Mouse (Mus musculus): ENCODE results near the gene Insm2. TPM values are rescaled to one million over a fixed set of nuclear protein-coding genes. Genes with fewer than 3 reads are reported as not detected.
A peak's percentile ranks its signal among the peaks of the same experiment; 100 is the strongest.

Gene Insm2
- polyA plus RNA-seq, 1 experiment, result 0.03 TPM

DNA sequence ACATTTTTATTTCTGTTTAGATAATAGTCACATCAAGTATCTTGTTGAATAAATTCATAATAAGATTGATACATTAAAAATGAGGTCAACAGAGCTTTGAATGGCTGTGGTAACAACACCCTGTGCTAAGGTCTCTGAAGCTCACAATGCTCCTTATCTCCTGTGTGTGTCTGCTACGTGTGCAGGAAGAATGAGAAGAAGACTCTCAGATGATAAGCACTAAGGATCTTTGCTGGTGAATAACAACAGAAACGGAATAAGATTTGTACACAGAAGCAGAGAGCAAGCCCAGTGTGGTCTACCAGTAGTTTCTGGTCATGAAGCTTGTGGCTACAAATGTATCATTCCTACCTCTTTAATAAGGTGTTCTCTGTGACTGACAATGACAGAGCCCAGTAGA is 11.6 kb downstream of the Insm2 start:
- no peaks in the 10 kb centered on the region for H3K4me1 ChIP-seq (ENCODE audit: control insufficient read depth, insufficient read depth, low read length)
- no peak overlapping the region for H3K27ac ChIP-seq (ENCODE audit: insufficient read depth, low read length)
- 88% methylated on average over 2 of the region's 2 CpGs for WGBS
- H3K4me3 ChIP-seq (replicated peaks; ENCODE audit: insufficient read depth, low read depth, low read length), result no peak overlapping the region
- DNase-seq, result no peak
- no peaks in the 10 kb centered on the region for H3K27me3 ChIP-seq (ENCODE audit: control insufficient read depth, insufficient read depth, low read length)
- TF ChIP-seq POLR2A (IDR thresholded peaks at IDR 0.05; ENCODE audit: borderline replicate concordance, insufficient read depth, low read length) (no peak), CTCF (IDR thresholded peaks at IDR 0.05; ENCODE audit: borderline replicate concordance, insufficient read depth, low read depth, low read length) (no peak)

DNA sequence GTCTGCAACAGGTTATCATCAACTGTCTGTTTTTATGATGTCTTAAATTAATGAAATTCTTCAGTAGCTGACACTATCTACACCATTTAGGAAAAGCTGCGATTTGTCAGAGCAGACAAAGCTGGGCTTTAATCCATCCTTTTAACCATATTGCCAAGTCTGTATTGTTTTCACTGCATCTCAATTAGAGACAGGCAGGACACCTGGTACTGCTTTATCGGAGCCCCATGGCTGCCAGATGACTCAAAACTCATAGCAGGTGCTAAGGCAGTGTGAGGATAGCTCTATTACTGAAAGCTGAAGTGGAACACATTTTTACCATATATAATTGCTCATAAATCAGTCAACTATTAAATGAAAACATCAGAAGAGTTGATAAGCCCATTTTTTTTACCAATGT is 21.1 kb downstream of the Insm2 start:
- Histone ChIP-seq H3K4me3 (replicated peaks; ENCODE audit: insufficient read depth, low read depth, low read length) (no peak overlapping the region), H3K27me3 (ENCODE audit: control insufficient read depth, insufficient read depth, low read length) (no peaks in the 10 kb centered on the region), H3K27ac (ENCODE audit: insufficient read depth, low read length) (no peak overlapping the region), H3K4me1 (ENCODE audit: control insufficient read depth, insufficient read depth, low read length) (no peaks in the 10 kb centered on the region; the same call in 1 of the 2 replicates)
- DNase-seq, result peak in 1 of 2 experiments; percentile 41
- TF ChIP-seq CTCF (IDR thresholded peaks at IDR 0.05; ENCODE audit: borderline replicate concordance, insufficient read depth, low read depth, low read length) (no peak), POLR2A (IDR thresholded peaks at IDR 0.05; ENCODE audit: borderline replicate concordance, insufficient read depth, low read length) (no peak)
- 15% methylated on average over 2 of the region's 2 CpGs for WGBS

DNA sequence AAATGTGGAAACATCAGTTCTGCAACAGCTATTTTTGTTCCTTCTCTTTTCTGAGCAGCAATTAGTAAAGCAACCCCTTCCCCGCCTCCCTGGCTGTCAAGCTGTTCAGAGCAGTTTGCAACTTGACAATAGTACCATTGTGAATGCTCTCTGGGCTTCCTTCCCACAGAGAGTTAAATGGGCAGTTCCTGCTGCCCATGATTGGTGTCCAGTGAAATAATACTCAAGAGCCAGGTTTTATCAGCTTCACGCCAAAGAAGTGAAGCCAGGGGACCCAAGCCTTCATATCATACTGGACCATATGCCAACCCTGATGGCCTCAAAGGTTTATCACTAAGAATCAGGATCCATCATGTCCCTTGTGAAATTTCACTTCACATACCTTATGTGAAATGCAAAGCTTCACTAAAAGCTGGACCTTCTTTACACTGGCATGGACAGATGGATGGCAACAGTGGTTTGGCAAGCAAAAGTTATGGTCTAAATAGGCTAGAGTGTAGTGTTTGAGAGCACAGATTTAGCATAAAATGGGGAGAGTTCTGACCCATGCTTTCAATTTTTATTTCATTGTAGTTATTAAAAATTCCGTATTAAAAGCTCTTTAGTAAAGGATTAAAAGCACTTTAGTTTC is 23.5 kb downstream of the Insm2 start:
- Histone ChIP-seq H3K27ac (ENCODE audit: insufficient read depth, low read length) (no peak overlapping the region), H3K4me1 (ENCODE audit: control insufficient read depth, insufficient read depth, low read length) (no peaks in the 10 kb centered on the region; the same call in 1 of the 2 replicates), H3K27me3 (ENCODE audit: control insufficient read depth, insufficient read depth, low read length) (no peaks in the 10 kb centered on the region), H3K4me3 (replicated peaks; ENCODE audit: insufficient read depth, low read depth, low read length) (no peak overlapping the region)
- 51% methylated on average over 3 of the region's 3 CpGs for WGBS
- TF ChIP-seq POLR2A (IDR thresholded peaks at IDR 0.05; ENCODE audit: borderline replicate concordance, insufficient read depth, low read length) (no peak), CTCF (IDR thresholded peaks at IDR 0.05; ENCODE audit: borderline replicate concordance, insufficient read depth, low read depth, low read length) (no peak)
- DNase-seq, result no peak

DNA sequence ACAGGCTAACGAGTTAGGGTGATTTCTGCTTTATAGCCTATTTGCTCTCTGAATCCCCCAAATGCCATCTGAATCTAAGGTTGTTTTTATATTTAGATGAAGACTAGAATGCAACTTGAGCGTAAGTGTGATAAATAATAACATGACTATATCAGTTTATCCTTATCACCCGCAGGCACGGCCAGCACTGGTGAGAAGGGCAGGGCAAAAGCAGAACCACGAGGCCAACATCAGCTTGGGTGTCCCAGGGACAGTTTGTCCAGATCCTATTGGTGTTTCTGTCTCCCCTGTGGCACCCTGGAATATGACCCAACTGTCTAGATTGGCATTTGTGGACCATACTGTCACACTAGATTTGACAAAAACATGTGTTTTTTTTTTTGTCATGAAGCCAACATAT is 24.0 kb downstream of the Insm2 start:
- TF ChIP-seq CTCF (IDR thresholded peaks at IDR 0.05; ENCODE audit: borderline replicate concordance, insufficient read depth, low read depth, low read length), result no peak
- no peak for TF ChIP-seq POLR2A (IDR thresholded peaks at IDR 0.05; ENCODE audit: borderline replicate concordance, insufficient read depth, low read length)
- Histone ChIP-seq H3K4me3 (replicated peaks; ENCODE audit: insufficient read depth, low read depth, low read length) (no peak overlapping the region), H3K27ac (ENCODE audit: insufficient read depth, low read length) (no peak overlapping the region), H3K27me3 (ENCODE audit: control insufficient read depth, insufficient read depth, low read length) (no peaks in the 10 kb centered on the region), H3K4me1 (ENCODE audit: control insufficient read depth, insufficient read depth, low read length) (no peaks in the 10 kb centered on the region; the same call in 1 of the 2 replicates)
- no peak for DNase-seq
- WGBS, result 66% methylated on average over 5 of the region's 5 CpGs

DNA sequence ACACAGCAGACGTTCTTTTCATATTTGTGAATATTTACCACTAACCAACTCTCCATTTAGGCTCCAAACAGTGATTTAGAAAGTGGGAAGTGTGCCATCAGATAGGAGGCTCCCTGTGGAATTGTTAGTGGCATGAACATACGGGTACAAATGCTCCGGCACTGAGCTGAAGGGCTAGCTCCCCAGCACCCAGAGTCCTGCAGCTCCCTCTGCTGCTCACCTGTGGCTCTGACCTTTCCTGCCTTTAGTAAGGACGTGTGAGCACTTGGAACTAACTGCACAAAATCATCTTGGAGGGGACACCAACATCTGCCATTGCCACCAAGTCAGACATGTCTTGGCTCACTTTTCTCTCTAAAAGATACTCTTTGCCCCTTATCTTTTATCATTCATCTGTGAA is 27.5 kb downstream of the Insm2 start:
- Histone ChIP-seq H3K27me3 (ENCODE audit: control insufficient read depth, insufficient read depth, low read length) (no peaks in the 10 kb centered on the region), H3K4me3 (replicated peaks; ENCODE audit: insufficient read depth, low read depth, low read length) (no peak overlapping the region), H3K4me1 (ENCODE audit: control insufficient read depth, insufficient read depth, low read length) (no peaks in the 10 kb centered on the region; the same call in 1 of the 2 replicates), H3K27ac (ENCODE audit: insufficient read depth, low read length) (no peak overlapping the region)
- WGBS, result 56% methylated on average over 4 of the region's 4 CpGs
- TF ChIP-seq POLR2A (IDR thresholded peaks at IDR 0.05; ENCODE audit: borderline replicate concordance, insufficient read depth, low read length), result no peak
- TF ChIP-seq CTCF (IDR thresholded peaks at IDR 0.05; ENCODE audit: borderline replicate concordance, insufficient read depth, low read depth, low read length), result no peak
- DNase-seq, result no peak

DNA sequence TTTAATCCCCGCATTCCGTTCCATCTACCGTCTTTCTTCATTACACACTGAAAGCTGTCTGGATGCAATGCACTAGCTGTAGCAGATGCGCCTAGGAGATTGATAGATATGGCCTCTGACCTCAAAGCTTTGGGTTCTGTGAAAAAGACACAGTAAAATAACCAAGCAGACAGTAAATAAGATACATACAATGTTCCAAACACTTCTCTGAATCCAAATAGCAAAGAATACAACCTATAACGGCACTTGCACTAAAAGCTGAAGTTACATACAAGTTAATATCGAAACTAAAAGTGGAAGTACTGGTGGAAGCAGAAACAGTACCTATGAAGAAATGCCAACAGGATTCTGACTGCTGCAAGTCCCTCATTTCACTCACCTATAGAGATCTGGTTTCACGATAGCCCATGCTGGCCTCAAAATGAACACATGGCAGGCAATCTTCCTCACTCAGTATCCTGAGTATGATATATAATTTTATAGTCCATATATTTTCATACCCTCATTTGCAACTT is 48.8 kb downstream of the Insm2 start:
- Histone ChIP-seq H3K27ac (ENCODE audit: insufficient read depth, low read length) (no peak overlapping the region), H3K4me3 (replicated peaks; ENCODE audit: insufficient read depth, low read depth, low read length) (no peak overlapping the region), H3K4me1 (ENCODE audit: control insufficient read depth, insufficient read depth, low read length) (no peaks in the 10 kb centered on the region), H3K27me3 (ENCODE audit: control insufficient read depth, insufficient read depth, low read length) (no peaks in the 10 kb centered on the region)
- no peak for DNase-seq
- 97% methylated on average over 7 of the region's 7 CpGs for WGBS
- TF ChIP-seq POLR2A (IDR thresholded peaks at IDR 0.05; ENCODE audit: borderline replicate concordance, insufficient read depth, low read length), result no peak
- TF ChIP-seq CTCF (IDR thresholded peaks at IDR 0.05; ENCODE audit: borderline replicate concordance, insufficient read depth, low read depth, low read length), result no peak

Other genes with a start within 250 kb of the Insm2 start
- gene Psma6, start 215.2 kb upstream of the Insm2 start, polyA plus RNA-seq (2012; rRNA removed), result 147 TPM in 2 replicates
- 39.1 and 45.7 TPM in 2 replicates for gene Nfkbia, start 106.8 kb upstream of the Insm2 start, polyA plus RNA-seq (2012; rRNA removed)
- 0.06 and 0.08 TPM in 2 replicates for gene Aldoart2, start 34.2 kb upstream of the Insm2 start, polyA plus RNA-seq (2012; rRNA removed)
- gene Ralgapa1, start 221.7 kb downstream of the Insm2 start, polyA plus RNA-seq (2012; rRNA removed), result 56.6 and 58.0 TPM in 2 replicates
- gene Brms1l, start 236.9 kb downstream of the Insm2 start, polyA plus RNA-seq (2012; rRNA removed), result 113 and 123 TPM in 2 replicates